Mouse (Mus musculus) bone marrow, adult 2 months (tissue): ENCODE data around the gene Tdrd7.

Source experiments
- CTCF ChIP-seq: fragments of 200-500 bp; IDR thresholded peaks from 2 replicates; pipeline ENCODE4 v1.5.1; 2011; ENCODE audit warnings: low read length, control low read depth; ENCODE audit not compliant: control insufficient read depth, insufficient read depth
- POLR2A ChIP-seq: fragments of 200-500 bp; IDR thresholded peaks from 2 replicates; pipeline ENCODE4 v1.6.1; 2011; ENCODE audit warnings: low read depth, mild to moderate bottlenecking, control low read depth, low read length, borderline replicate concordance; ENCODE audit not compliant: control insufficient read depth

DNA sequence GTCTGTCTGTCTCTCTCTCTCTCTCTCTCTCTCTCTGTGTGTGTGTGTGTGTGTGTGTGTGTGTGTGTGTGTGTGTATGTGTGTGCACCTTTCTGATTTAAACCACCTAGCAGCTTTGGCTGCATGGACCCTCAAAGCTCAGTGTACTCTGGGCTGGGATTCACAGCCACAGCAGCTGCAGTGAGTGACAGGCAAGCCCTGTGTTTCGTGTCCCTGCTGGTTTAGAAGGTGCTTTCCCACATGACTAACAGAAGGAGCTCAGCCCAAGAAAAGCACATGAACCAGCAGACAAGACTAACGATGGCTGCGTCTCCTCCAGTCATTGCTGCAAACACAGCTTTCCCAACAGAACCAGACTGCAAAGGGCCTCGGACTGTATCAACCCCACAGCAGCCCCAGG lies 82.8 kb downstream of the Tdrd7 start:
- TF ChIP-seq CTCF (no peak), POLR2A (no peak)
